Mouse (Mus musculus) myocyte (in vitro differentiated cells): ENCODE data around the gene Plekhg2.

ENCODE experiments used
- MAX ChIP-seq: IDR thresholded peaks from one replicate; pipeline ENCODE4 v1.6.1; 2011; ENCODE audit warnings: low read depth, mild to moderate bottlenecking, control low read depth
- MYOD1 ChIP-seq, 3 experiments: IDR thresholded peaks; one replicate each; pipeline ENCODE4 v1.6.1; 2011; ENCODE audit warnings: control low read depth in 2 of 3, low read depth in 2 of 3, mild to moderate bottlenecking in 2 of 3, moderate library complexity in 1 of 3; ENCODE audit not compliant: insufficient read length in 2 of 3, control insufficient read depth in 1 of 3
- POLR2A ChIP-seq: IDR thresholded peaks from one replicate; pipeline ENCODE4 v1.6.1; 2011; ENCODE audit warnings: low read depth, mild to moderate bottlenecking, control low read depth, moderate library complexity; ENCODE audit not compliant: insufficient read length
- POLR2AphosphoS2 ChIP-seq: IDR thresholded peaks from one replicate; pipeline ENCODE4 v1.6.1; 2011; ENCODE audit warnings: low read depth, control low read depth; ENCODE audit not compliant: insufficient read length
- TCF12 ChIP-seq: IDR thresholded peaks from one replicate; pipeline ENCODE4 v1.6.1; 2011; ENCODE audit warnings: mild to moderate bottlenecking, control low read depth; ENCODE audit not compliant: poor library complexity, insufficient read depth, severe bottlenecking
- USF1 ChIP-seq: IDR thresholded peaks from one replicate; pipeline ENCODE4 v1.6.1; 2011; ENCODE audit warnings: low read depth, mild to moderate bottlenecking, control low read depth, moderate library complexity

GRCm38 (mm10) chr7:28395425-28395824 lies 23.0 kb upstream of the Plekhg2 start:
- TF ChIP-seq POLR2A (no peak), TCF12 (no peak), MYOD1 (IDR thresholded peaks at IDR 0.05; ENCODE audit: control insufficient read depth in 1 of 3, insufficient read length in 2 of 3, low read depth in 2 of 3) (no peak), USF1 (no peak), MAX (no peak), POLR2AphosphoS2 (no peak)
